Mouse (Mus musculus): ENCODE results near the gene Rpl3.

Gene Rpl3

DNA sequence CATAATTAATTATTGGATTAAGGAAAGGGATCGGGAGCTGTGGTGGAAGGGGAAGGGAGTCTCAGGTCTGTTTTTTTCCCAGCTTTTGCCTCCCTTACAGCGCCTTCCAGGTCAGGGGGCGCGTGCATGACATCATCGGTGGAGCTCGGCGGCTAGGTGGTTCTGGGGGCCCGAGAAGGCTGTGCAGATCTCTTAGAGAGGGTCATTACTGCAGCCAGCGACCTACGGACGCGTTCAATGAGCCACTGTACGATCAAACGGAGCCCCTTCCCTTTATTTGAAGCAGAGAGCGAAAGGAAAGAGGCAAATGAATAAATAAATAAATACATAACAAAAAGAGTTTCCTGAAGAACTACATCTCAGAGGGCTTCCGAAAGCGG lies 937 bp downstream of the Rpl3 start:
- CTCF ChIA-PET: interaction anchor here (0.5 kb wide), 1 partner anchor 271 kb away, joined by 3 read pairs; no protein-coding TSS in a partner anchor

DNA sequence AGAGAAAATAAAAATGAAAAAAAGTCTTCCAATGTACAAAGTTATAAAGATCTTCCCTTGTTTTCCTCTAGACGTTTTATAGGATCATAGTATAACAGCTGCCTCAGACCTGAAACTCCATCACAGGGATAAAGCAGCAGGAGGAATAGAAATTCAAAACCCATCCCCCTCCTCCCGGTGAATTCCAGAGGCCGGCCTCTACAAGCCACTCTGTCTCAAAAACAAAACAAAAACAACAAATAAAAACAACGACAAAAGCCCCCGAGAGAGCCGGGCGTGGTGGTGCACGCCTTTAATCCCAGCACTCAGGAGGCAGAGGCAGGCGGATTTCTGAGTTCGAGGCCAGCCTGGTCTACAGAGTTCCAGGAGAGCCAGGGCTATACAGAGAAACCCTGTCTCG lies 1.5 kb downstream of the Rpl3 start:
- CTCF ChIA-PET: no interaction called here

DNA sequence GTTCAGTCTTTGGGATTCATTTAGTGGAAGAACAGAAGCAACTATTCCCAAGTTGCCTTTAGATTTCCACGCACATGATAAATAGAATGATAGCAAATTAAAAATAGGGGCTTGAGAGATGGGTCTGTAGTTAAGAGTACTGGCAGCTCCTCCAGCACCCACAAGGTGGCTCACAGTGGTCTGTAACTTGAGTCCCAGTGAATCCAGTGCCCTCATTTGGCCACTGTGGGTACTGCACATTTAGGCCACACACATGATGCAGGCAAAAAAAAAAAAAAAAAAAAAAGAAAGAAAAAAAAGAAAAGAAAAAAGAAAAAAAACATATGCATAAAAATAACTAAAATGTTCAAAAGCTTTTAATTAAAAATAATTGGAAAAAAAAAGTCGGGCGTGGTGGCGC lies 3.0 kb downstream of the Rpl3 start:
- CTCF ChIA-PET: interaction anchor here (0.6 to 0.9 kb wide), 5 partner anchors 25 to 608 kb away, joined by 3 to 15 read pairs (median 3); no protein-coding TSS in a partner anchor

DNA sequence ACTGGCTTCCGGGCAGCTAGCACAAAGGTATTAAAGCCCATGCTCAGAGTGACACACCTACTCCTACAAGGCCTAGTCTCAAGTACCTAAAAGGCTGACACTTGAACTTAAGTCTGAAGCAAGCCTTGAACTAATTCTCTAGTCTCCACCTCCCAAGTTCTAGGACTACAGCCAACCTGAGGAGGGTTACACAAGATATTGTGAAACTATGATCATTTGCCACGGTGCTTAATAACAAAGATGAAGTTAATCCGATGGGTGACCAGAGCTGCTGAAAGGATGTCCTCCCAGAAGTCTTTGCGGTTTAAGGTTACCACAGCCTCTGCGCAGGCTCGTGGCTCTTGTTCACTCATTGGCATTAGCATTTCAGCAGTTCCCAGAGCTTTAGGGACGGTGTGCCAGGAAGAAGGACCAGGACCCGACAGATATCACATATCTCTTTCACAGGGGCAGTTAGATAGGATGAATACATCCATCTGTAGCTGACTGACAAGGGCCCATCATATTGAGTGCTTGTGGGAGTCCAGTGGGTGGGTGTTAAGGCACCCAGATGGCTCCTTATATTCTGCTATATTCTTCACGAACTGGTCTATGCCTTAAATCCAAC lies 4.2 kb downstream of the Rpl3 start:
- CTCF ChIA-PET: no interaction called here

DNA sequence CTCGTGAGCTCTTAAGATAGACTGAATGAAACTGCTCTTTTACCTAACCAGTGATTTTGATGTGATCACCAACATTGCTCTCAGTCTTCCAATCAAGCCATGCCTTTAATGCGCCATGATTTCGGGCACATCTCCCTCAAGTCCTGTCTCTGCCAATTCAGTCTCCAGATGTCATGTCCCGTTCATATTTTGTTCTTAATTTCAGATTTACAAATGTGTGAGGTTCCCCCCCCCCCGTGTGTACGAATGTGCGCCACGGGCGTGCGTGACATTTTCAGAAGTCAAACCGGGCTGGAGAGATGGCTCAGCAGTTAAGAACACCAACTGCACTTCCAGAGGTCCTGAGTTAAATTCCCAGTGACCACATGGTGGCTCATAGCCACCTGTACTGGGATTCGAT lies 7.9 kb downstream of the Rpl3 start:
- CTCF ChIA-PET: interaction anchor here (0.7 kb wide), 1 partner anchor 133 kb away, joined by 15 read pairs; no protein-coding TSS in a partner anchor

DNA sequence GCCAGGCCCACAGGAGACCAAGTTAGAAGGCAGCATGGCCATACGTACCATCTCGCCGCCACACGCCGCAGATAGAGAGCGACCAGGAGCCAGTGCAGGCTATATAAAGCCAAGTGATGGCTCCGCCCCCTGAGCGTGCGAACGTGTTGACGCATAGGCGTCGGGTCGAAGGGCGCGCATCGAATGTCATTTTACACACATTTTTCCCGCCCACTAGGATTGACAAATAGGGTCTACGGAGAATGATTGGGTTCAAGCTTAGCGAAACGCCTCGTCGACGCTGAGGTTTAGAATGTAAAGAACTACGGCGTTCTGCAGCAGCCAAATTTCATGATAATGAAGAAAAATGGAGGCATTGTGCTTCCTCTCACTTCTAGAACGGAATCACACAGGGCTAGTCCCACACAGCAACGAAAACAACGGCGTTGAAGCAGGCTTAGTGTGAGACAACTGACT lies 8.4 kb downstream of the Rpl3 start:
- CTCF ChIA-PET: interaction anchor here (0.7 kb wide), 1 partner anchor 132 kb away, joined by 15 read pairs; no protein-coding TSS in a partner anchor

DNA sequence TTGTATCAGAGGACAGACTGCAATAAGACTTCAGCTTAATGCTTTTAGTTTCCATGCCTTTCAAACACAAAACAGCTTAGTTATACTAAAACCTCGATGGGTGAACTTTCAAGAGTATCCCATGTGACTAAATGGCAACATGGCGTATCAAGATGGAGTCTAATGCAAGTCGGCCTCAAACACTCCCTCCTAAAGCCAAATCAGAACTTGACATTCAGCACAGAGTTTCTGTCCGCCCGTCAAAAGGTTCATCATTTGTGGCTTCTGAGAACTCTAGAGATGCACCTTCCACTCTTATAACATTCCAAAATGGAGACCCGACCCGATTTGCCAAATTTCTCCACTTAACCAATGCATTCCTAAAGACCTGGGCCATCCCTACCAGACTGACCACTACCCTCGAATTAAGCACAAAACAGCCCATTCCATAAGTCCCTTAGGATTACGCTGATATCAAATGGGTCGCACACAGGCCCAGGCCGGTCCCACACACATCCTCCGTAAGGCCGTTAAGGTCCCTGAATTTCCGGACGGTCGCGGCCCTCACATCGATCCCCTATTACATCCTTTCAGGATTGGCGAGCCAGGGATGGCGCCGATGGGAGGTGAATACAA lies 8.9 kb downstream of the Rpl3 start:
- CTCF ChIA-PET: interaction anchor here (0.7 kb wide), 1 partner anchor 132 kb away, joined by 15 read pairs; no protein-coding TSS in a partner anchor

DNA sequence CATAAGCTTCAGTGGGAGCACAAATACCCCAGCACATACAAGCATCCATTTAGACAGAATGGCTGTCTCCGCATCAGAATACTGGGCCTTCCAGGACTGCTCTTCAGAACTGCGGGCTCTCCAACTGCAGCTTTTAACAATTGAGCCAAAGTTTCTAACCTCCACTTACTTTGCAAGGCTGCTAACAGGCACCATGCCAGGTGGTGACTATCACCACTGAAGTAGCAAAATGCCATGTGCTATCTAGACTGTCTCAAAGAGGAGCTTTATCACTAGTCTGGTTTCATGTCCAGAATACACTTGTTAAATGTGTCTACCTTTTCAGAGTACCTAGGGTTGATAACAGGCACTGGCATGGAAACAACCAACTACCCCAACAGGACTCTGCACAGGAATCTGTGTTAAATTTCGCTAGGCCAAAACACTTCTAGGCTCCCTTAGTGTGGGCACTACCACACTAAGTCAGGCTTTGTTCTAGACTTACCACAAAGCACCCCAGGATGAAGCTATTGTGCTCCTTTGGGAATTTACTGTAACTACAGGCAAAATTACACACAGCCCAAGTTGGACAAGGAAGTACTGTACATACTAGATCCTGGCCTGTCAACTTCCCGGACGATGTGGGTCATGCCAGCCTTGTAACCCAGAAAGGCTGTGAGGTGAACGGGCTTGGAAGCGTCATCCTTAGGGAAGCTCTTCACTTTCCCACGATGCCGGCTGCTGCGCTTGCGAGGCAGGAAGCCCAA lies 9.7 kb downstream of the Rpl3 start:
- CTCF ChIA-PET: no interaction called here

DNA sequence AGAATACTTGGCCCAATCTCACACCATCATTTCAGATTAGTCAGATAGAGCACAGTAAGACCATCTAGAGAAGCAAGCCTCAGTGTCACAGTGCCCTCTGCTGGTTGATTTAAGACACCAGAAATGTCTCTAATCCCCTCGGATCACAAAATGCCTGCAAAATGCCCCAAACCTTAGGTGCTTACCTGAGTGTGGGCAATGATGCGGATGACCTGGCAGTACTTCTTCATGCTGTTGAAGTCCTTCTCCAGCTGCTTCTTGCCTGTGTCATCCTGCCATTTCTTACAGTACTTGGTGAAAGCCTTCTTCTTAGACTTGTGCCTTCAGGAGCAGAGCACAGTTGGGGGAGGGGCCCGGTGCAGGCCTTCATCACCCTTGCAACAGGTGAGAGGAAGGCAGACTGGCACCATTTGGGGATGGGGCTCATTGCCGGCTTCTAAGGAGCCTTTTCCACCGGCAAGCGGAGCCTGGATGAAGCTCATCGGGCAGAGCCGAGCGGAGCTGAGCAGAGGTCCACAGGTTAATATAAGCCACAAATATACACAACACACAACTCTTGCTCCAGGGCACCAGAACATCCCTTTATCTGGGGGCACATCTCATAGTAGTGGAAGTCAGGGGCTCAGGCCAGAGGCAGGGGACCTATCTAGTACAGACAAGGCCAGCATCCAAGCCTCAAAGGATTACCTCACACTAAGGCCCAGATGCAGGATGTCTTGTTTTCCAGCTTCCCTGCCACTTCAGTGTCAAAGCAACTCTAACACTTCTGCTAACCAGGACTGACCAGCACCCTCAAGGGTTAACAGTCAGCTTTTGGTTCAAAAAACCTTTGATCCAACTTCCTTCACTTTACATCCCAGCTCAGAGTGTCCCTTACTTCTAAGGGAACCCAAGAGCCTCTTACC lies 10.7 kb downstream of the Rpl3 start:
- CTCF ChIA-PET: interaction anchor here (0.5 kb wide), 1 partner anchor 68 kb away, joined by 4 read pairs; no protein-coding TSS in a partner anchor

DNA sequence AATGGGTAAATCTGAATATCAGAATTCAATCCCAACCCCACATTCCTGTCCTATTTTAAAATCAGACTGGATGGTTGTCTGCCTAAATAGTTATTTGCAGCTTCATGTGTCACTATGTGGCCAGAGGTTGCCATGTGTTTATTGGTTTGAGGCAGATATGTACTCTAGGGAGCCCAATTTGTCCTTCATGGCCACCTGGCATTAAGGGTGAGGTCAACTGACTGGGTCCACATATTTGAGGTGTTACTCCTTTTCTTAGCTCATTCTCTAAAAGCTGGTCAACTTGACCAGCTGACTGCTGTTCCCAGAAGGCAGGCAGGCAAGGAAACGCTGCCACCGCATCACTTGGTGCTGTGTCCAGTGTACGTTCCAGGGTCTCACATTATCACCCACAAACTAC lies 11.7 kb downstream of the Rpl3 start:
- CTCF ChIA-PET: no interaction called here

DNA sequence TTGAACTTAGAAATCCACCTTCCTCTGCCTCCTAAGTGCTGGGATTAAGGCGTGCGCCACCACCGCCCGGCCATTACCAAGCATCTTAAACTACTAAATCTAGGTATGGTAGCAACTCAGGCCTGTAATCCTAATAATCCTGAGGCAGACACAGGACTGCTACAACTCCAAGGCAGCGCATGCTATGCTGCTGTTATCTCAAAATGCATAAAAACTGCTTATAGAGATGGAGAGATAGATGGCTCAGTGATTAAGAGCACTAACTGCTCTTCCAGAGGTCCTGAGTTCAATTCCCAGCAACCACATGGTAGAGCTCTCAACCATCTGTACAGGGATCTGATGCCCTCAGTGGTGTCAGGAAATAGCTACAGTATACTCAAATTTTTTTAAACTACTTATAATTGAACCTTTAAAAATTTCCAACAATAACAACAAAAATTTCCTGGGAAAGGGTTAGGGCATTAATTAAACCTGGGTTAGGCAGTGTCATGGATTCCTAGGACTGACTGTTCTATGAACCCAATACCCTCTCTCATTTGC lies 12.5 kb downstream of the Rpl3 start:
- CTCF ChIA-PET: no interaction called here

DNA sequence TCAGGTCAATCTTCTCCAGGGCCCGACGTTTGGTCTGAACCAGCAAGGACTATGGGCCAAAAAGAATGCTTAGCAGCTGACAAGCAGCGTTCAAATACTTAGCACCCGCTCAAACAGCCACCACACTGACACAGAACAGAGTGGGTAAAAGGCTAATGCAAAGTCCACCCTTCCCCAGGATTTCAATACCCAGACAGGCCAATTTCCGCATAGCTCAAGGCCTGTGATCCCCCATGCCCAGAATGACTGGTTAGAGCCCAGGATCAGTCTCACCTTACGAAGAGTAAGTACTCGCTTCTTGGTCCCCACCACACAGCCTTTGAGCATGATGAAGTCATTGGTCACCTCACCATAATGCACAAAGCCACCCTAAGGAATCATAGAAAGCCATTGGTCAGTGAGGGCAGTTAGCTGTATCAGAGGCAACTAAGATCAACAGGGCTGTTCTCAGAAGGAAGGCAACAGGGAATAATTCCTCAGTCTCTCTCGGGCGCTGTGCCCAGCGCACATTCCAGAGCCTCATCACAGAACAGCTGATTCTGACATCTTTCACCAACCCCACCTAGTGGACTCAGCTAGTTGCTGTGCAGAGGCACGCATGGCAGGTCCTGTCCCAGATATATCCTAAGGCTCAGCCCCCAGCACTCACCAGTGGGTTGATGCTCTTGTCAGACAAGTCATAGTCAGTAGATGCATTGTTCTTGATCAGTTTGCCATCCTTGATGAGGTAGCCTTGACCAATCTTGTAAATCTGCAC lies 13.4 kb downstream of the Rpl3 start:
- CTCF ChIA-PET: no interaction called here

DNA sequence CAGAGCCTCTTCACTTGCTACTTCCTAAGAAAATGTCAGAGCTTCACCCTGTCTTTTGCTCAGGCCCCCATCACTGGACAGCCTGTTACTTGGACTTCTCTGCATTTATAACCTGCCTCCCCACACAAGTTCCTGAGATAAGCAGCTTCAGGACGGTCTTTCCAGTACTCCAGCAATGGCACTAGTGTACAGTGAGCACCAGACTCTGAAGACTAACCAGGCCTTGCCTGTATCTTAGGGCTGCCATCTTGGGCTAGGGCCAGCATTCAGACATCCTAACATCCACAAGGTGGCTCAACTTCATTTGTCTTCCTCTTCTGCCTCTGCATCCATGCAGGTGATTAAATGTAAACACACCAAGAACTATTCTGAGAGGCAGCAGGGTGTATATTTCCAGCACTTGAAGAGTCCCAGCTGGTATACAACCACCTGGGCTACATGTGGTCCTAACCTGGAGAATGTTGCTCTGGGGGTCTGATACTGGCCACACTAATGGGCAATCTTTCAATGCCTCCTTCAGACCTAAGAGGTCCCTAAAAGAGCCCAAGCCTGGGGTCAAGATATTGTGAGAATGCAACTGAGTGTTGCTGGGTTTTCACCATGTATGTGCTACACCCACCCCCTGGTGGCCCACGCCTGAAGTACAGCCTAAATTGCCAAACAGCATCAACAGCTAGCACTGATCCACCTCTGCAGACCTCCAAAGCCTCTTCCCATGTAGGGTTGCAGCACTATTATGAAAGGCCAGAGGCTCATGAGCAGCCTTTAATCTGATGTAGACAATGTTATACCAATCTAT lies 15.1 kb downstream of the Rpl3 start:
- CTCF ChIA-PET: interaction anchor here (0.5 to 0.7 kb wide), 2 partner anchors 67 to 937 kb away, joined by 3 read pairs; no protein-coding TSS in a partner anchor

DNA sequence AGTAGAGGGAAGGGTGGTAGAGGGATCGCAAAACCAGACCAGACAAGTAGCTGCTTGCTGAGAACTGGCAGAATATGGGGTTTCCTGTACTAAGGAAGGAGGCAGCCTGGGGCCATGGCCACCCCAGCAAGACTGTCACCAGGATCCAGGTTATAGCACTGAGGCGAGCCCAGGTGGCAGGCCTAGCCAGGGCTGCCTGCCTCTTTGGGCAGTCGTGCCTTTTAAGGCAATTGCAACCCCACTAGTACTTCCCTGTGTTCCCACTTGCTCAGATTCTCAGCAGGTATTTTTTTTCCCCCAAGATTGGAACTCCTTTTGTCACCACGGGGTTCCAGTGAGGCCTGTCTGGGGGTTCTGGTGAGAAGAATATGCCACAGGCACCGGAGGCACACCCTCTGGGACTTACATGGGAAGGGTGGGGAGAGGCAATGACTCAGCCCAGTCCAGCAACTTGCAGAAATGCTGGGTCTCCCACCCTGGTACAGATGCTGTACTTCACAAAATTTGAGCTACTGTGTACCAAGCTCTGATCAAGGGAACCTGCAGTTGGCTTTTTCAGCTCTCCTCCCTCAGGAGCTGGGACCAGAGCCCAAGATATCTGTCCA lies 15.8 kb downstream of the Rpl3 start:
- CTCF ChIA-PET: interaction anchor here (0.7 kb wide), 1 partner anchor 67 kb away, joined by 3 read pairs; no protein-coding TSS in a partner anchor

DNA sequence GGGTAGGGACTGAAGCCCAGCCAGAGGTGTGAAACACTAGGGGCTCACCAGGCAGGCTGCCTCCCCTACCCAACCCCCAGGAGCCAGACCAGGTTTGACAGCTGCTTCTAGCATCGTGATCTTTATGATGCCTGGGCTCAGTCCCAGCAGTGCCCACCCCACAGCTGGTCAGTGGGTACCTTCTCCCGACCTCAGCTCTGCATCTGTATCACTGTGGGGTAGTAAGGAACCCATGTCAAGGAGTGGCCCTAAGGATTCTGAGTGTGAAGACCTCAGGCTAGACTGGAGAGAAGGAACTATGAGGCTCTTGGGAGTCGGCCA lies 16.3 kb downstream of the Rpl3 start:
- CTCF ChIA-PET: no interaction called here

DNA sequence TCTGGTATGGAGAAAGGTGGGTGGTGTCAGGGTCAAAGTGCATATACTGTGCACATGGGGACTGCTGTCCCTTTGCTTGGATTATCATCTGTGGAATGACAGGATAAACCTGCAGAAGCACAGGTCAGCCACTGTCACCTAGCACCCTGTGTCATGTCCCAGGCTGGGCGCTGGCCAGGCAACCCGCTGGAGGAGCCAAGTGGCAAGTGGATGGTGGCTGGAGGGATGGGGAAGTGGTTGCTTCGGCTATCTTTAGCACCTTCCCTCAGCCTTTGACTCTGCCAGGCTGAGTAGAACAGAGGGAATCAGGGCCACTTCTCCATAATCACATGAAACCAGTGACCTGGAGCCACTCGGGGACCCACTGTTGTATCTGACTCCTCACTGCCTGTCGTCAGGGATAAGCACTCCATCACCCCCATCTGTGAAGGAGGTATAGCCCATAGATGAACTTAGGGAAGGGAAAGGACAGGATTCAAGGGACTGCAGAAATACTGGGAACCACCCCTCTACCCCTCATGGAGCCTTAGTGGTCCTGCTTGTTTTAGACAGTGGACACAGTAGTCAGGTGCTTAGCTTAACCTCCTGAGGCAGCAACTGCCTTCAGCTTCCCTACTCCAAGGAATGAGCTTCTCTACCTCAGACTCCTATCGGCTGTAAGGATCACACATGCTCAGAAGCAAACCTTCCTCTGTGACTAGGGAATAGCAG lies 16.9 kb downstream of the Rpl3 start:
- CTCF ChIA-PET: no interaction called here

DNA sequence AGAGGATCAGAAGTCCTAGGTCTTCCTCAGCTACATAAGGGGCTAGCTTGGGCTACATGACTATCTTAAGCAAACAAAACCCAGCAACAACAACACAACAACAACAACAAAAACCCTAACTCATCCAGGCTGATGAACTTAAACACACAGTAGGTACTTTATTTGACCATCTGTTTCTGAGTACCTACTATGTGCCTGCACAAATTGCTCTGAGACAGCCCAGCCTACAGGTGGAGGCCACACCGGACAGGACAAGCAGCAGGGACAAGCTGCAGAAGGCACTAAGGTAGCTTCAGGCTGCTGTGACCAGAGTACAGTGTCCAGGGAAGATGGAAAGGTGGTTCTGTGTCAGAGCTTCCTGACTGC lies 18.4 kb downstream of the Rpl3 start:
- CTCF ChIA-PET: no interaction called here

DNA sequence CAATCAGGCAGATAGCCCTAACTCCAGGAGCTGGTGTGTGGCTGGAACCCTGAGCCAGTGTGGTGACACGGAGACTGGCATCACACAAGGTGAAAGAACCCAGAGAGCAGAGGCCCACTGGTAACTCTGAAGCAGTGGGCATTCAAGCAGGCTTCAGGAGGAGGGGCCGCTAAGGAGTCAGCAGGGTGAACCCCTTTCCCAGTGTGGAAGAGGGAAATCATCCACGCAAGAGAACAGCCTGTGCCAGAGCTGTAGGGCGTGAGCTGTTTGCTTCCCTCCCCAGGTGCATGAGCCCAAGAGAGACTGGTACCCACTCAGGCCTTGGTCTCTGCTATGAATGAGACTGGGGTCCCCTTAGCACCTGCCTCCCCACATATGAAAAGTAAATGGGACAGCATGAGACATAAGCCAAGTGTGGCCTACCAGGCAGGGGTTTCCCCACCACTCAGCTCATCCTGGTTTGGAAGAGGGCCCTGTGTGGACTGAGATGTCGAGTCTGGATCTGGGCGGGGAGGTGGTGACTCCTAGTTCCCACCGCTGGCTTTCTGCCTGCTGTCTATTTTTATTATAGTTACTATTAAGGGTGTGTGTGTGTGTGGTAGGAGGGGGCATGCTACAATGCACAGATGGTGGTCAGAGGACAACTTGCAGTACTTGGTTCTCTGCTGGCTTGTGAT lies 19.0 kb downstream of the Rpl3 start:
- CTCF ChIA-PET: no interaction called here
